Mouse (Mus musculus): ENCODE data around the gene Pnpla1.
A peak's percentile ranks its signal among the peaks of the same experiment; 100 is the strongest.

Pnpla1 gene

GRCm38 (mm10) chr17:28894050-28894767 is 36.0 kb downstream of the Pnpla1 start:
- no peak for DNase-seq

DNA sequence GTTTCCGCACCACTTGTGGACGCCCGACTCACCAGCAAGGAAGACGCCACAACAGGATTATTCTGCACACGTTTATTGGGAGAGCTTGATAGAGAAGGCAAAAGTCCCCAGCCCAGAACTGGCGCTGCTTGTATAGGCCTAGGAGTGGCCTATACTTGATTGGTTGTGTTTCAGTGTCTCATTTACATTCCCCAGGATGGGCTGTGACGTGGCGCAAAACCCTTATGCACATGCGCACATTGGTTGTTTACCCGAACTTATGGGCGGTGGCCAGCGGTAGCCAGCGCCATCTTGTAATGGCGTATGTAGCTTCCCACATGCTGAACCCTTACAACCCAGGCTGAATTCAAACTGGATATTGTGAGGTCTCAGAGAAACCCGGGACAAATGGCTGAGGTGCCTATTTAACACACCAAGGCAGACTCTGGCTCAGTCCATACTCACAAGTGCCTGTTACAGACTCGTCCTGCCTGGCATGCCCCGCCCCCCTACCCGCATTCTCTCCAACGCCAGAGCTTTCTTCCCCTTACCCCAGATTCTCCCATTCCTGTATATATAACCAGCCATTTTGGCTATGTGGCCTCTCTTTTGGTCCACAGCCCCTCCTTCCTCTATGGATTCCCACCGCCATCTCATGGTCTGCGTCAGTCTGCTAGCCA is 37.1 kb downstream of the Pnpla1 start:
- no peak for DNase-seq

GRCm38 (mm10) chr17:28896095-28896780 is 38.0 kb downstream of the Pnpla1 start:
- DNase-seq, result no peak

DNA sequence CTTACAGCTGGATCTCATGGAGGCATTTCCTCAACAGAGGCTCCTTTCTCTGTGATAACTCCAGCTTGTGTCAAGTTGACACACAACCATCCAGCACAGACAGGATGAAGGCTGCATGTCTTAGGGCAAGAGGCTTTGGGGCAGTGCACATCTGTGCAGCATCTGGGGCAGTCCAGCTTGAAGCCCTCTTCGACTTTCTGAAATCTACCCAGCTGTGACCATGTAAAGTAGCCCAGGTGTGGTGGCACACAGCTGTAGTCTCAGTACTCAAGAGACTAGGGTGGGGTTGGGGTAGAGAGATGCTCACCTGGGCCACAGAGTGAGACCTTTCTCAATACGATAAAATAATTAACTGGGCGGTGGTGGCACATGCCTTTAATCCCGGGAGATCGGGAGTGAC is 39.6 kb downstream of the Pnpla1 start:
- DNase-seq, result no peak

DNA sequence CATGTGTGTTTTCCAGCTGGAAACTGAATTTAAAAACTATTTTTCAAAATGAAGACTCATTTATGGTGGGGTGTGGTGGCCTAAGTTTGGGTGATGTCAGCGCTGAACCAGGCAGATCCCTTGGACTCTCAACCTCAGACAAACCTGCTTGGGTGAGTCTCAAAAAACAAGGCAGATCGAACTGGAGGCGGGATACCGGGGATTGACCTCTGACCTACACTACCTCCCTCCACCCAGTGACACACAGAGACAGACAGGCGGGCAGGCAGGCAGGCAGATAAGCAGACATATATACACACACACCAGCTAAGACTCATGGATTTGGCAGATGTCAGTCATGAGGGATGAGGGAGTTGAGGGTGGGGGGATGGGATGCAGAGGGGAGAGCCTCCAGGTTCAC is 40.0 kb downstream of the Pnpla1 start:
- no peak for DNase-seq

DNA sequence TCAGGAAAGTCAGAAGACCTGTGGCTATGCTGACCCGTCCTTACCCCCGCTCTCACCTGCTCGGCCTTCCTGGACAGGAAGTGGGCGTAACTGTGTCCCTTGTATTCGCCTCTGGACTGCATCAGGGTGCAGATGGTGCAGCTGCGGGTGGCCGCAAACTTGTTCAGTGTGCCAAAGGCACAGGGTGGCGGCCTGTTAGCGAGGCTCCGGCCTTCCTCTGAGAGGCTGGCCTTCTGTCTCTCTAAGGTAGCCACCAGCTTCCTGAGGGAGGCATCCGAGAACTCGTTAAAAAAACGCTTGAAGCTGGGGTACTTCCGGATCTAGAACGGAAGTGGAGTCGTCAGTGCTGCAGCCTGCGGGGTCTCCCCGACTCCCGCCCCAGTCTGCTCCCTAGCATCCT is 41.2 kb downstream of the Pnpla1 start:
- DNase-seq, result no peak

- DNase-seq, result no peak
These were observed 43.3 kb downstream of the Pnpla1 start for GRCm38 (mm10) chr17:28901559-28901958.

DNA sequence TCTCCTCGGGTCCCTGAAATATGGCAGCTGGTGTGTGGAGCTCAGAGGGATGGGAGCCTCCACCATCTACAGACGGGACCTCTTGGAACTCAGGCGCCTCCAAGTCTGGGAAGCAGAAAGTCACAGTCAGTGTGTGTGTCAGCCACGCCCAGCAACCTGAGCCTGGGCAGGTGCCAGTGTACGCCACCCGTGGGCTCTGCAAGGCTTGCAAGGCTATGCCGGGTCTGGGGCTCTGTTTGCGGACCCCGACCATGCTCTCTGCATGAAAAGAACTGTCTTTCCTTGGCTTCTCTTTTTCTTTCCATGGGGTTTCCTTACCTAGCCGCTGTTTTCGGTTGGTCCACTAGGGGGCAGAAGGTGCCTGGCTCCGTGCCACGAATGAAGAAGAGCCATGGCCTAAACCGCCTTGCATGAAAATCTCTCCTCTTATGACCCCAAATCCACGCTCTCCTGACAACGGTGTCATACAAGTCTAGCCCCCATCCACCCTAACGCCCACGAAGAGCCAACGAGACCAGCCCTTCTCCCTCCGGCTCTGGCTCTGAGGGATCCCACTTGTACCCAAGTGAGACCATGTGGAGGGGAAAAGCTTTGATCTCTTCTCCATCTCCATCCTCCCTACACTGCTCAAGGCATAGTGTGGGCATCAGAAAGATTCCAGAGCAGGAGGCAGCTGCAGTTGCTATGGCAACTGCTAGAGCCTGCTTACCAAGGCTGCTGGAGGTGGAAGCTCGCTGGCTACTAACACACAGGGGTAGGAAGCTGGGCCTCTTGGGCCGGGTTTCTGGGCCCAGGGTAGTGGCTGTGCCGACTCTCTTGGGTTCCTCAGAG is 46.5 kb downstream of the Pnpla1 start:
- DNase-seq, result peak; percentile 79

GRCm38 (mm10) chr17:28905377-28905916 is 47.2 kb downstream of the Pnpla1 start:
- peak; percentile 24 for DNase-seq

DNA sequence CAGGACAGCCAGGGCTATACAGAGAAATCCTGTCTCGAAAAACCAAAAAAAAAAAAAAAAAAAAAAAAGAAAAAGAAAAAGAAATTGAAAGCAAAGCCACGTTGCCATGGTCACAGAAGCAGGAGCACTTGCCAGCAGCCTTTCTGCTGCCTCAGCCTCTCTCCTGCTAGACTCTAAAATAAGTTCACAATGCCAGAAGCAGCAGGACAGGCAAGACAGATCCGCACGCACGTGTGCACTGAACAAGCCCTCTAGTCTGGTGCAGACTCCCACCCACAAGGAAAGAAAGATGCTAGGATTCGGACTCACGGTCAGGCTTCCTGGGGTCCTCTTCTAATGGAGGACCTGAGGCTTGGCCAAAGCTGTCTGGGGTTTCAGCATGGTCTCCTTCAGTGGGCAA is 49.7 kb downstream of the Pnpla1 start:
- peak; percentile 70 for DNase-seq

- DNase-seq, result no peak
These were observed 51.2 kb downstream of the Pnpla1 start for GRCm38 (mm10) chr17:28909252-28909941.

GRCm38 (mm10) chr17:28910139-28910538 is 51.9 kb downstream of the Pnpla1 start:
- no peak for DNase-seq

DNA sequence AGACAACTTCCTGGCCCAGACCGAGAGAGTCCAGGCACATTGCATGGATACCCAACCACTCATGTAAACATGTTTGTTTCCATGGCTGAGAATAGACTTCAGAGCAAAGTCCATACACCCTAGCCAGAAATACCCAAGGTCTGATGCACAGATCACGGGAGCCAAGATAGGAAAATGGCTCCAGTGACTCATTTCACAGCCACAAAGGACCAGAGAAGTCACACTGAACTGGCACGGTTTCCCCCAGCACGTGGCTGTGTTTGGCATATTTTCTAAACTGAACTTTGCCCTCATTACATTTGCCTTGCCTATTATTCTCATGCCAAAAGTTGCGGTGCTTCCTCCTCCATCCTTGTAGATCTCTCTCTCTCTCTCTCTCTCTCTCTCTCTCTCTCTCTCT is 55.0 kb downstream of the Pnpla1 start:
- DNase-seq, result no peak

DNA sequence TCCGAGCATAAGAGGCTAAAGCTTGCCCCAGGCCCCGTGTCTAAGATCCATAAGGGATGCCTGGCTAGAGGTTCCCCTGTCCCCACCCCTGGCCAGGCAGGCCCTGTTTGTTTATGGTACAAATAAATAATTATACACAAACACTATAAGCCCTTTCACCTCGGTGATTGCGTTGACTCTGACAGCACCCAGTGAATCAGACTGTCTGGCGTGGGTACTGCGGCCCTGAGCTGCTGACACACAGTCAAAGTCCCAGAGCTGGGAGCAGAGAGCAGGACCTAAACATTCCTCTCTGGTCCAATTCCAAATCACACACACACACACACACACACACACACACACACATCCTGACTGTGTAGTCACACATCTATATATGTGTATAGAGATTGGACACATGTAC is 55.7 kb downstream of the Pnpla1 start:
- DNase-seq, result no peak

DNA sequence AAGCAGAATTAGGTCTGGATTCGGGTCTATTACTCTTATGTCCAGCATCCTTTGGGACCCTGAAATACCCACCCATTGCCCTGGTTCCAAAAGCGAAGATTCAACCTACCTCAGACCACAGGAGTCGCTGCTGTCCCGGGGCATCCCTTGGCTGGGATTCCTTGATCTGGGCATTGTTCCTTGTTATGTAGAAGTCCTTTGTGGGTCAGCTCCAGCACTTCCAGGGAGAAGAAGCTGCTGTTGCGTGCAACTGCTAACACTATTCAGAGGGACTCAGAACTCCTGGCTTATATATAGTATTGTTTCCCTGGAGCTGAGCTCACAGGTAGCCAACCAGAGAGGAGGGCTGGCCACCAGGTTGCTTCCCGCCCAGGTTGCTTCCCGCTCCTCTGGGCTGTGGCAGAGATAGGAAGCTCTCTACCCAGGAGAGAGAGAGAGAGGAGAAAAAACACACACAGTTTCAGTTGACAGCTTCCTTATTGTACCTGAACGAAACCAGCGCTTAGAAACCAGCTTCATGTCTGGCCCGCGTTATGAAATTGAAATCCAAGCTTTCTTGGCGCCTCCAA is 56.9 kb downstream of the Pnpla1 start, which contains the start of gene 4930539E08Rik:
4930539E08Rik (minus strand) TSS at position 265 of the 569 bp plus-strand sequence.
- DNase-seq, result no peak

DNA sequence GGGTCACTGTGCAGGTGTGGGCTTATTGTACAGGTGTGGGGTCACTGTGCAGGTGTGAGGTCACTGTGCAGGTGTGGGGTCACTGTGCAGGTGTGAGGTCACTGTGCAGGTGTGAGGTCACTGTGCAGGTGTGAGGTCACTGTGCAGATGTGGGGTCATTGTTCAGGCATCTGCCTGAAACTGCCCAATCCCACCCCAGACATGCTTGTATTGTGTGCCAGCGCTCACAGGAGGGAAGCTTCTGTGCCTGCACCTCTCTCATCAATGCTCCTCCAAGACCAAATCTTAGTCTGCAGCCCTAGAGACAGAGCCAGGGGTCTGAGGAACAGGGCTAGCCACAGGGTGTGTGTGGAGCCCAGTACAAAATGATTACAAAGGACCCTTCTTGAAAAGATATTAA is 58.3 kb downstream of the Pnpla1 start:
- no peak for DNase-seq

DNA sequence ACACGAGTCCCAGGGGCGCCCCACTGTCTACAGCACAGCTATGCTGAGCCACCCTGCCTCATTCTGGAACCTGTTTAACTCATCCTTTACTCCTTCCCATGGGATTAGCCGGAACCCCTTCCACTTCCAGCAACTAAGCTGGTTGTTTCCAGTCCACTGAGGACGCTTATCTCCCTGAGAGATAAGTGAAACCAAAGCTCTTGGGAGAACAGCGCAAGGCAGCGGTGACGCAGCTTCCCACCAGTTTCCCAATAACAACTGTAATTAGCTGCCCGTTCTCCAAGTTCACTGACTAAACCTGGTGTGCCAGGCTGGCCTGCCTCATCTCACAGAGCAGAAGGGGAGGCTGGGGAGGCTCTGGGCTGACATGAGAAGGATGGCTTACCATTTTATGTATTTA is 62.9 kb downstream of the Pnpla1 start:
- DNase-seq, result no peak

DNA sequence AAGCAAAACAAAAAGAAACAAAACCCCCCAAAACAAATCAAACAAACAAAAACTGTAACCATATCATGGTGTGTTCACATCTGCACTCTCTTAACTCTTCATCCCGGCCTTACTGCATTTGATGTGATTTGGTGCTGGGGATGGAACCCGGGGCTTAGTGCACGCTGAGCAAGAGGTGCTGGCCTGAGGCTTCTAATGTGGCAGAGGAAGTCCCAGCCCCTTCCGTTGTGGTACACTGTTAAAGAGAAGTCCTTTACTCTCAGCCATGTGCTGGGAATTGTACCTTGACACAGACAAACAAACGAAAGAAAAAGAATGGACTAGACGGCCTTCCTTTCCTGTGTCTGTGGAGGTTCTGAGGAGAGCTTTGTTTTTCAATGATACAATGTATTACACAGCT is 63.9 kb downstream of the Pnpla1 start:
- no peak for DNase-seq

DNA sequence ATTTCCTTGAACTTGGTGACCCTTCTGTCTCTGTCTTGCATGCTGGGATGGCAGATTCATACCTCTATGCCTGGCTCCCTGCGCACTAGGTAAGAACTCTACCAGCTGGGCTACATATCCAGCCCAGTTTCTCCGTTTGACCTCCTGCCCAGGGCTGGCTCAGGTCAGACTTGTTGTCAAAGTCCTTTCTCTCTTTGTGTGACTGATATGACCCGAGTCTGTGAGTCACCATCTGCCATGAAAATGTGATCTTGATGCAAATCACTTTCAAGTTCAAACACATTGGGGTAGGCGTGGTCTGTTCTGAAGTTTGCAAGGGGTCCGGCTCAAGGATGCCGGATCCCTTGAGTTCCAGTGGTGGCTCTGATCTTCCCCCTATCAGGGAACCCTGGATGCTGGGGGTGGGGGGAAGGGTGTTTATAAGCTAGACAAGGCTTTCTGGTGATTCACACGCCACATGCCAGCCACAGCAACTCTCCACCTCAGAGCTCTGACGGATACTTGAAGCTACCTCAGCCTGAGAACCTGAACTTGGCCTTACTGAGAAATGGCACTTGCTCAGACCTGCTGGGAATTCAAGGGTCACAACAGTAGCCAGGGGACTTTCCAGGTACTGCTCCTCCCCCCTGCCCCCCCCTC is 66.9 kb downstream of the Pnpla1 start:
- DNase-seq, result no peak

DNA sequence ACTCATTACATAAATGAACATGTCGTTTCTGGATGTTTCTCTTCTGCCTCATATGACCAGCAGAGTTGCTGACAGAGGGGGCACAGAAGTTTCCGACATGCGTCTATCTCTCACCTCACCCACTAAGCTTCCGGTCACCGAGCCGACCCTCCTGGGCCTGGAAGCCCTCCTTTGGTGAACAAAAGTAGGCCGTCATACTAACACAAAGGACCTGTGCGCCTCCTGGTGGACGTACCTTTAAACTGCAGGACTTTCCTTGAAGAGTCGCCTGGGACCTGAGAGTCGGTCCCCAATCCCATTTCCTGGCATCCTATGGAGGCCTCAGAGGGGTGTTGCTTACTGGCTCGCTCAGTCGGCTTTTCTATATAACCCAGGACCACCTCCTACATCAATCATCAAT is 68.2 kb downstream of the Pnpla1 start:
- DNase-seq, result peak; percentile 77
